Mouse (Mus musculus): ENCODE data around the gene Prmt9. TPM values are rescaled to one million over a fixed set of nuclear protein-coding genes. Genes with fewer than 3 reads are reported as not detected.

The Prmt9 gene
- polyA plus RNA-seq, 1 experiment from 2014 or later, result 11.6 TPM

GRCm38 (mm10) chr8:77561441-77561840, 12.2 kb downstream of the Prmt9 start:
- H3K4me3 ChIP-seq (ENCODE audit: low read depth, low read length), result no peak overlapping the region
- H3K27me3 ChIP-seq (replicated peaks; ENCODE audit: insufficient read depth, low read length), result no peaks in the 10 kb centered on the region
- ATAC-seq (no peak), DNase-seq (ENCODE audit: low spot score) (no peak)
- 64% methylated on average over 3 of the region's 3 CpGs for WGBS
- no peak overlapping the region for H3K9ac ChIP-seq (replicated peaks; ENCODE audit: low read depth)
- H3K36me3 ChIP-seq (ENCODE audit: insufficient read depth, low read length), result peaks cover 35% of the 10 kb centered on the region; the same call in 1 of the 2 replicates
- H3K4me2 ChIP-seq (replicated peaks; ENCODE audit: low read depth, low read length), result no peak overlapping the region
- no peaks in the 10 kb centered on the region for H3K9me3 ChIP-seq (ENCODE audit: low read length)
- no peak for TF ChIP-seq EP300 (IDR thresholded peaks at IDR 0.05)
- H3K27ac ChIP-seq (ENCODE audit: low read length), result no peak overlapping the region
- no peaks in the 10 kb centered on the region for H3K4me1 ChIP-seq (ENCODE audit: insufficient read depth, low read depth, low read length)

- DNase-seq (ENCODE audit: low spot score), result peak; percentile 47
- no peaks in the 10 kb centered on the region for H3K27me3 ChIP-seq (replicated peaks; ENCODE audit: insufficient read depth, low read length)
- 83% methylated on average over 5 of the region's 5 CpGs for WGBS
- H3K4me1 ChIP-seq (ENCODE audit: insufficient read depth, low read depth, low read length), result no peaks in the 10 kb centered on the region
- H3K4me3 ChIP-seq (ENCODE audit: low read depth, low read length), result no peak overlapping the region
- no peak overlapping the region for H3K4me2 ChIP-seq (replicated peaks; ENCODE audit: low read depth, low read length)
- TF ChIP-seq CTCF (IDR thresholded peaks at IDR 0.05), result peak; percentile 67
- TF ChIP-seq EP300 (IDR thresholded peaks at IDR 0.05), result no peak
- no peak overlapping the region for H3K9ac ChIP-seq (replicated peaks; ENCODE audit: low read depth)
- 0 out of 2 replicates have a peak, but pooled peaks cover 5% of the 10 kb centered on the region for H3K36me3 ChIP-seq (ENCODE audit: insufficient read depth, low read length)
- no peak for ATAC-seq
- no peaks in the 10 kb centered on the region for H3K9me3 ChIP-seq (ENCODE audit: low read length)
- H3K27ac ChIP-seq (ENCODE audit: low read length), result no peak overlapping the region
These were observed 25.0 kb downstream of the Prmt9 start for GRCm38 (mm10) chr8:77574229-77574628.

GRCm38 (mm10) chr8:77577674-77578073, 28.5 kb downstream of the Prmt9 start:
- H3K4me3 ChIP-seq (ENCODE audit: low read depth, low read length), result no peak overlapping the region
- no peak overlapping the region for H3K4me2 ChIP-seq (replicated peaks; ENCODE audit: low read depth, low read length)
- DNase-seq (ENCODE audit: low spot score), result no peak
- TF ChIP-seq CTCF (IDR thresholded peaks at IDR 0.05), result no peak
- no peak for TF ChIP-seq EP300 (IDR thresholded peaks at IDR 0.05)
- WGBS, result 86% methylated on average over 7 of the region's 7 CpGs
- H3K36me3 ChIP-seq (ENCODE audit: insufficient read depth, low read length), result peaks cover 5% of the 10 kb centered on the region; the same call in 1 of the 2 replicates
- H3K9ac ChIP-seq (replicated peaks; ENCODE audit: low read depth), result no peak overlapping the region
- no peaks in the 10 kb centered on the region for H3K27me3 ChIP-seq (replicated peaks; ENCODE audit: insufficient read depth, low read length)
- no peaks in the 10 kb centered on the region for H3K9me3 ChIP-seq (ENCODE audit: low read length)
- ATAC-seq, result no peak
- H3K27ac ChIP-seq (ENCODE audit: low read length), result no peak overlapping the region
- no peaks in the 10 kb centered on the region for H3K4me1 ChIP-seq (ENCODE audit: insufficient read depth, low read depth, low read length)

- H3K9ac ChIP-seq (replicated peaks; ENCODE audit: low read depth), result no peak overlapping the region
- no peaks in the 10 kb centered on the region for H3K27me3 ChIP-seq (replicated peaks; ENCODE audit: insufficient read depth, low read length)
- TF ChIP-seq CTCF (IDR thresholded peaks at IDR 0.05) (no peak), EP300 (IDR thresholded peaks at IDR 0.05) (no peak)
- no peak overlapping the region for H3K4me2 ChIP-seq (replicated peaks; ENCODE audit: low read depth, low read length)
- H3K4me1 ChIP-seq (ENCODE audit: insufficient read depth, low read depth, low read length), result no peaks in the 10 kb centered on the region
- no peaks in the 10 kb centered on the region for H3K9me3 ChIP-seq (ENCODE audit: low read length)
- no peak overlapping the region for H3K27ac ChIP-seq (ENCODE audit: low read length)
- no peak overlapping the region for H3K4me3 ChIP-seq (ENCODE audit: low read depth, low read length)
- no peak for DNase-seq (ENCODE audit: low spot score)
- peaks cover 5% of the 10 kb centered on the region; the same call in 1 of the 2 replicates for H3K36me3 ChIP-seq (ENCODE audit: insufficient read depth, low read length)
- 89% methylated on average over 4 of the region's 4 CpGs for WGBS
- ATAC-seq, result no peak
These were observed 35.0 kb downstream of the Prmt9 start for GRCm38 (mm10) chr8:77584174-77584573.

GRCm38 (mm10) chr8:77609621-77610020, 60.4 kb downstream of the Prmt9 start:
- H3K9me3 ChIP-seq (ENCODE audit: low read length), result no peaks in the 10 kb centered on the region
- TF ChIP-seq EP300 (IDR thresholded peaks at IDR 0.05), result no peak
- no peak for TF ChIP-seq CTCF (IDR thresholded peaks at IDR 0.05)
- no peak overlapping the region for H3K9ac ChIP-seq (replicated peaks; ENCODE audit: low read depth)
- H3K27ac ChIP-seq (ENCODE audit: low read length), result no peak overlapping the region
- H3K36me3 ChIP-seq (ENCODE audit: insufficient read depth, low read length), result no peaks in the 10 kb centered on the region
- H3K27me3 ChIP-seq (replicated peaks; ENCODE audit: insufficient read depth, low read length), result no peaks in the 10 kb centered on the region
- WGBS, result 13% methylated on average over 7 of the region's 7 CpGs
- no peak for ATAC-seq
- H3K4me2 ChIP-seq (replicated peaks; ENCODE audit: low read depth, low read length), result peak overlapping the region; percentile 85
- H3K4me1 ChIP-seq (ENCODE audit: insufficient read depth, low read depth, low read length), result no peaks in the 10 kb centered on the region
- peak overlapping the region; percentile 63 for H3K4me3 ChIP-seq (ENCODE audit: low read depth, low read length)
- DNase-seq (ENCODE audit: low spot score), result no peak

GRCm38 (mm10) chr8:77610374-77610969, 61.3 kb downstream of the Prmt9 start, which contains the start of gene Tmem184c:
Gene Tmem184c, minus strand, starts transcription at chr8:77610698.
- H3K4me2 ChIP-seq (replicated peaks; ENCODE audit: low read depth, low read length), result peak within 1 kb of the TSS; percentile 85
- under 1% methylated on average over 35 of the region's 36 CpGs for WGBS
- no peak within 1 kb of the TSS; the same call in 1 of the 2 replicates for H3K9ac ChIP-seq (replicated peaks; ENCODE audit: low read depth)
- no peaks in the 10 kb centered on the region for H3K36me3 ChIP-seq (ENCODE audit: insufficient read depth, low read length)
- TF ChIP-seq EP300 (IDR thresholded peaks at IDR 0.05) (no peak), CTCF (IDR thresholded peaks at IDR 0.05) (no peak)
- H3K9me3 ChIP-seq (ENCODE audit: low read length), result no peaks in the 10 kb centered on the region
- H3K4me3 ChIP-seq (ENCODE audit: low read depth, low read length), result peak within 1 kb of the TSS; percentile 63
- H3K27me3 ChIP-seq (replicated peaks; ENCODE audit: insufficient read depth, low read length), result no peaks in the 10 kb centered on the region
- ATAC-seq, result peak; percentile 98
- no peaks in the 10 kb centered on the region for H3K4me1 ChIP-seq (ENCODE audit: insufficient read depth, low read depth, low read length)
- H3K27ac ChIP-seq (ENCODE audit: low read length), result no peak within 1 kb of the TSS
- DNase-seq (ENCODE audit: low spot score), result peak; percentile 96
